In the genomic region with DNA sequence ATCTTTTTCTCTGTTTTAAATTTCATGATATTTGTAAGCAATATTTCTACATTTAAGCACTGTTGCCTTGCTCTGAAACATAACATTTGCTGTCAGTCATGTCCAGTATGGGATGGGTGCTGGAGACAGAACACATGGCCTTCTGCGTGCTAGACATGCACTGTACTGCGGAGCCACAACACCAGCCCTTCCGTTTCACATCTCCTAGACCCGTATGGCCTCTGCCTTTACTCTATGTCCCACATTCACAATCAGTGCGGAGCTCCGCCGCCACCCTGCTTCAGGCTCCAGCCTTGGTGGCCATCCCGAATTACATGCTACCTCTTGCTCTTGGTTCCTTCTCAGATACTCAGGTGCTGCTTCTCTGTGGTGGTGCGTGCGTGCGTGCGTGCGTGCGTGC, we compare ENCODE assay signal across 15 mouse cellular contexts.
DNase-seq lines count a peak whose midpoint lies in the region; ATAC-seq and TF ChIP-seq lines count a peak whose summit lies in the region.
"Had no signal": no experiment of that assay in that cellular context is flagged by ENCODE, and none has a peak within 500 bp of the region (broad histone marks: within the 10 kb centered on the region; RNA-seq: fewer than 3 reads in every experiment).

No protein-coding gene starts in this region.

- no peak overlapping the region for H3K4me2 ChIP-seq in lung, embryonic 16.5 days (ENCODE audit: low read depth, low read length)
- no peak overlapping the region for H3K4me2 ChIP-seq in embryonic facial prominence, embryonic 14.5 days (ENCODE audit: low read depth, low read length)
- H3K4me2 ChIP-seq in stomach, embryonic 15.5 days: no peak overlapping the region
- no peak overlapping the region for H3K4me2 ChIP-seq in forebrain, postnatal 0 days (ENCODE audit: low read depth)
- H3K4me2 ChIP-seq: hindbrain, embryonic 15.5 days; liver, embryonic 13.5 days; midbrain, embryonic 12.5 days; neural tube, embryonic 15.5 days had no signal

- intact Hi-C loops in gastrocnemius, adult 2 months (cut with DNase I): no loop called here

- peak overlapping the region; percentile 89 for H3K27ac ChIP-seq in gastrocnemius, adult 2 months
- H3K27ac ChIP-seq in lung, embryonic 16.5 days (ENCODE audit: low read length): peak overlapping the region; percentile 72
- H3K27ac ChIP-seq in embryonic facial prominence, embryonic 14.5 days (replicated peaks; ENCODE audit: low read depth, low read length): peak overlapping the region; percentile 74
- H3K27ac ChIP-seq in stomach, embryonic 15.5 days: 0 out of 2 replicates have a peak overlapping the region, but pooled peaks have one; percentile 64
- no peak overlapping the region for H3K27ac ChIP-seq in forebrain, postnatal 0 days (ENCODE audit: low read depth, low read length)
- H3K27ac ChIP-seq: hindbrain, embryonic 15.5 days; liver, embryonic 13.5 days; macrophage; midbrain, embryonic 12.5 days had no signal

- no peak for ATAC-seq in lung, embryonic 16.5 days (ENCODE audit: low read depth)
- no peak for ATAC-seq in embryonic facial prominence, embryonic 14.5 days (ENCODE audit: low read depth)
- ATAC-seq in stomach, embryonic 15.5 days (ENCODE audit: insufficient read depth, low FRiP score, low read depth): no peak; the same call in 1 of the 2 replicates
- no peak for ATAC-seq in forebrain, postnatal 0 days
- no peak for ATAC-seq in erythroblast, adult 5-6 weeks (replicated peaks; ENCODE audit: low FRiP score, poor library complexity, severe bottlenecking)
- ATAC-seq: Patski had no signal

- H3K36me3 ChIP-seq in lung, embryonic 16.5 days (ENCODE audit: control insufficient read depth, insufficient read depth, low read length): no peaks in the 10 kb centered on the region
- H3K36me3 ChIP-seq in embryonic facial prominence, embryonic 14.5 days (ENCODE audit: control insufficient read depth, insufficient read depth, low read length): no peaks in the 10 kb centered on the region
- no peaks in the 10 kb centered on the region for H3K36me3 ChIP-seq in stomach, embryonic 15.5 days
- H3K36me3 ChIP-seq in forebrain, postnatal 0 days (ENCODE audit: insufficient read depth): no peaks in the 10 kb centered on the region
- H3K36me3 ChIP-seq: hindbrain, embryonic 15.5 days; liver, embryonic 13.5 days; midbrain, embryonic 12.5 days; neural tube, embryonic 15.5 days had no signal

- WGBS in lung, embryonic 16.5 days: 90% methylated on average over 14 of the region's 14 CpGs
- WGBS in lung, adult 2 months: 94% methylated on average over 14 of the region's 14 CpGs
- 92% methylated on average over 14 of the region's 14 CpGs for WGBS in embryonic facial prominence, embryonic 14.5 days
- WGBS in stomach, embryonic 15.5 days: 94% methylated on average over 14 of the region's 14 CpGs
- 96% methylated on average over 14 of the region's 14 CpGs for WGBS in forebrain, postnatal 0 days

- H3K4me3 ChIP-seq in gastrocnemius, adult 2 months: peak overlapping the region; percentile 52
- no peak overlapping the region for H3K4me3 ChIP-seq in lung, embryonic 16.5 days (ENCODE audit: low read length)
- H3K4me3 ChIP-seq in lung, adult 2 months (replicated peaks; ENCODE audit: extremely low read depth, low read depth, low read length): no peak overlapping the region
- no peak overlapping the region for H3K4me3 ChIP-seq in embryonic facial prominence, embryonic 14.5 days (ENCODE audit: low read depth, low read length)
- no peak overlapping the region for H3K4me3 ChIP-seq in stomach, embryonic 15.5 days (replicated peaks)
- no peak overlapping the region for H3K4me3 ChIP-seq in forebrain, postnatal 0 days (ENCODE audit: low read depth, low read length)
- H3K4me3 ChIP-seq: hindbrain, embryonic 15.5 days; liver, embryonic 13.5 days; midbrain, embryonic 12.5 days; myocyte; neural tube, embryonic 15.5 days had no signal

- peaks cover 14% of the 10 kb centered on the region; the same call in 1 of the 2 replicates for H3K4me1 ChIP-seq in lung, embryonic 16.5 days (replicated peaks; ENCODE audit: control insufficient read depth, insufficient read depth, low read length)
- H3K4me1 ChIP-seq in lung, adult 2 months (ENCODE audit: control insufficient read depth, insufficient read depth, low read length): no peaks in the 10 kb centered on the region; the same call in 1 of the 2 replicates
- H3K4me1 ChIP-seq in embryonic facial prominence, embryonic 14.5 days (ENCODE audit: control insufficient read depth, insufficient read depth, low read length): peaks cover 14% of the 10 kb centered on the region; the same call in 1 of the 2 replicates
- 0 out of 2 replicates have a peak, but pooled peaks cover 7% of the 10 kb centered on the region for H3K4me1 ChIP-seq in stomach, embryonic 15.5 days
- H3K4me1 ChIP-seq in forebrain, postnatal 0 days (ENCODE audit: insufficient read depth): peaks cover 2% of the 10 kb centered on the region; the same call in 1 of the 2 replicates
- H3K4me1 ChIP-seq: midbrain, embryonic 12.5 days had no signal

- TF ChIP-seq POLR2A in lung, adult 2 months (IDR thresholded peaks at IDR 0.05; ENCODE audit: borderline replicate concordance, extremely low read depth, low read depth, low read length): no peak

- H3K9me3 ChIP-seq in lung, embryonic 16.5 days (ENCODE audit: control insufficient read depth, low read length): no peaks in the 10 kb centered on the region
- H3K9me3 ChIP-seq in embryonic facial prominence, embryonic 14.5 days (ENCODE audit: control insufficient read depth, low read length): no peaks in the 10 kb centered on the region
- no peaks in the 10 kb centered on the region for H3K9me3 ChIP-seq in stomach, embryonic 15.5 days
- no peaks in the 10 kb centered on the region for H3K9me3 ChIP-seq in forebrain, postnatal 0 days (ENCODE audit: low read length)
- H3K9me3 ChIP-seq: hindbrain, embryonic 15.5 days; liver, embryonic 13.5 days; midbrain, embryonic 12.5 days; neural tube, embryonic 15.5 days had no signal

- no peak overlapping the region for H3K9ac ChIP-seq in lung, embryonic 16.5 days (ENCODE audit: low read length)
- H3K9ac ChIP-seq in embryonic facial prominence, embryonic 14.5 days (ENCODE audit: low read depth, low read length): no peak overlapping the region
- H3K9ac ChIP-seq in stomach, embryonic 15.5 days: no peak overlapping the region
- H3K9ac ChIP-seq in forebrain, postnatal 0 days: no peak overlapping the region
- H3K9ac ChIP-seq: hindbrain, embryonic 15.5 days; liver, embryonic 13.5 days; midbrain, embryonic 12.5 days; neural tube, embryonic 15.5 days had no signal

- H3K27me3 ChIP-seq in lung, embryonic 16.5 days (ENCODE audit: control insufficient read depth, insufficient read depth, low read depth, low read length): no peaks in the 10 kb centered on the region
- no peaks in the 10 kb centered on the region for H3K27me3 ChIP-seq in embryonic facial prominence, embryonic 14.5 days (replicated peaks; ENCODE audit: control insufficient read depth, insufficient read depth, low read length)
- no peaks in the 10 kb centered on the region for H3K27me3 ChIP-seq in stomach, embryonic 15.5 days (replicated peaks)
- no peaks in the 10 kb centered on the region for H3K27me3 ChIP-seq in forebrain, postnatal 0 days (ENCODE audit: insufficient read depth, low read length)
- H3K27me3 ChIP-seq: hindbrain, embryonic 15.5 days; liver, embryonic 13.5 days; midbrain, embryonic 12.5 days; neural tube, embryonic 15.5 days had no signal

- TF ChIP-seq CTCF in gastrocnemius, adult 2 months (IDR thresholded peaks at IDR 0.05): no peak
- no peak for TF ChIP-seq CTCF in lung, adult 2 months (IDR thresholded peaks at IDR 0.05; ENCODE audit: insufficient read depth, low read length)
- TF ChIP-seq CTCF in forebrain, postnatal 0 days (IDR thresholded peaks at IDR 0.05; ENCODE audit: low read depth): no peak

- DNase-seq in gastrocnemius, adult 2 months: no peak
- no peak for DNase-seq in gastrocnemius, adult 18-20 months (ENCODE audit: low spot score)
- DNase-seq in lung, adult 2 months: no peak
- DNase-seq in embryonic facial prominence, embryonic 14.5 days (ENCODE audit: low spot score): no peak
- no peak for DNase-seq in forebrain, postnatal 0 days
- DNase-seq: liver, embryonic 13.5 days had no signal
